Mouse (Mus musculus): ENCODE results near the gene Htr1f. TPM values are rescaled to one million over a fixed set of nuclear protein-coding genes. Genes with fewer than 3 reads are reported as not detected.

Htr1f gene
- polyA plus RNA-seq, 1 experiment from 2014 or later, result 0.24 TPM

Small RNAs within 50 kb of the gene (microRNA-seq; reads per million reads assigned to microRNA genes)
- not detected for gene Gm23374
